Mouse (Mus musculus) myocyte (in vitro differentiated cells): ENCODE measurements around the gene Dglucy.

Experiments
- E2F4 ChIP-seq: IDR thresholded peaks from one replicate; pipeline ENCODE4 v1.6.1; 2011; ENCODE audit warnings: mild to moderate bottlenecking, control low read depth, moderate library complexity; ENCODE audit not compliant: insufficient read depth
- POLR2A ChIP-seq: IDR thresholded peaks from one replicate; pipeline ENCODE4 v1.6.1; 2011; ENCODE audit warnings: low read depth, mild to moderate bottlenecking, control low read depth, moderate library complexity; ENCODE audit not compliant: insufficient read length
- POLR2AphosphoS2 ChIP-seq: IDR thresholded peaks from one replicate; pipeline ENCODE4 v1.6.1; 2011; ENCODE audit warnings: low read depth, control low read depth; ENCODE audit not compliant: insufficient read length

GRCm38 (mm10) chr12:100839079-100839600, 60.3 kb downstream of the Dglucy start:
- TF ChIP-seq POLR2AphosphoS2 (no peak), POLR2A (no peak), E2F4 (no peak)
